Mouse (Mus musculus): Measurements from ENCODE around the gene Prkd2. TPM values are rescaled to one million over a fixed set of nuclear protein-coding genes. Genes with fewer than 3 reads are reported as not detected.

Gene Prkd2
- total and polyA plus RNA-seq, 2 experiments from 2014 or later: 4.3 TPM

GRCm38 (mm10) chr7:16838804-16839426 lies 3.8 kb upstream of the Prkd2 start:
- DNase-seq (ENCODE audit: low spot score): no peak
- Histone ChIP-seq H3K4me2 (ENCODE audit: low read depth, low read length) (no peak overlapping the region), H3K36me3 (ENCODE audit: insufficient read depth, low read length) (peaks cover 51% of the 10 kb centered on the region), H3K9ac (replicated peaks; ENCODE audit: low read length) (no peak overlapping the region), H3K4me1 (ENCODE audit: insufficient read depth, low read length) (peaks cover 9% of the 10 kb centered on the region; the same call in 1 of the 2 replicates), H3K4me3 (ENCODE audit: low read length) (no peak overlapping the region), H3K27me3 (ENCODE audit: insufficient read depth, low read length) (no peaks in the 10 kb centered on the region), H3K9me3 (ENCODE audit: low read length) (no peaks in the 10 kb centered on the region), H3K27ac (no peak overlapping the region)
- TF ChIP-seq CTCF (IDR thresholded peaks at IDR 0.05; ENCODE audit: low read depth): no peak
- ATAC-seq: no peak
- WGBS: 92% methylated on average over 6 of the region's 6 CpGs

GRCm38 (mm10) chr7:16839427-16840108 lies 3.1 kb upstream of the Prkd2 start:
- no peak for ATAC-seq
- DNase-seq (ENCODE audit: low spot score): no peak
- peaks cover 11% of the 10 kb centered on the region; the same call in 1 of the 2 replicates for H3K4me1 ChIP-seq (ENCODE audit: insufficient read depth, low read length)
- H3K27ac ChIP-seq: no peak overlapping the region
- H3K4me2 ChIP-seq (ENCODE audit: low read depth, low read length): no peak overlapping the region
- 92% methylated on average over 12 of the region's 12 CpGs for WGBS
- no peaks in the 10 kb centered on the region for H3K9me3 ChIP-seq (ENCODE audit: low read length)
- H3K9ac ChIP-seq (replicated peaks; ENCODE audit: low read length): no peak overlapping the region
- peaks cover 44% of the 10 kb centered on the region for H3K36me3 ChIP-seq (ENCODE audit: insufficient read depth, low read length)
- no peak for TF ChIP-seq CTCF (IDR thresholded peaks at IDR 0.05; ENCODE audit: low read depth)
- H3K27me3 ChIP-seq (ENCODE audit: insufficient read depth, low read length): no peaks in the 10 kb centered on the region
- no peak overlapping the region for H3K4me3 ChIP-seq (ENCODE audit: low read length)

GRCm38 (mm10) chr7:16840109-16840491 lies 2.6 kb upstream of the Prkd2 start:
- Histone ChIP-seq H3K27ac (no peak overlapping the region), H3K9me3 (ENCODE audit: low read length) (no peaks in the 10 kb centered on the region), H3K4me3 (ENCODE audit: low read length) (no peak overlapping the region), H3K4me2 (ENCODE audit: low read depth, low read length) (no peak overlapping the region), H3K9ac (replicated peaks; ENCODE audit: low read length) (no peak overlapping the region), H3K36me3 (ENCODE audit: insufficient read depth, low read length) (peaks cover 39% of the 10 kb centered on the region), H3K27me3 (ENCODE audit: insufficient read depth, low read length) (no peaks in the 10 kb centered on the region), H3K4me1 (ENCODE audit: insufficient read depth, low read length) (peaks cover 11% of the 10 kb centered on the region; the same call in 1 of the 2 replicates)
- TF ChIP-seq CTCF (IDR thresholded peaks at IDR 0.05; ENCODE audit: low read depth): no peak
- WGBS: 91% methylated on average over 2 of the region's 2 CpGs
- ATAC-seq (no peak), DNase-seq (ENCODE audit: low spot score) (no peak)

- Histone ChIP-seq H3K9me3 (ENCODE audit: low read length) (no peaks in the 10 kb centered on the region), H3K9ac (replicated peaks; ENCODE audit: low read length) (no peak overlapping the region), H3K27me3 (ENCODE audit: insufficient read depth, low read length) (no peaks in the 10 kb centered on the region), H3K4me2 (ENCODE audit: low read depth, low read length) (no peak overlapping the region), H3K36me3 (ENCODE audit: insufficient read depth, low read length) (peaks cover 37% of the 10 kb centered on the region), H3K27ac (peak overlapping the region; percentile 45; the same call in 1 of the 2 replicates), H3K4me3 (ENCODE audit: low read length) (no peak overlapping the region), H3K4me1 (ENCODE audit: insufficient read depth, low read length) (peaks cover 11% of the 10 kb centered on the region; the same call in 1 of the 2 replicates)
- ATAC-seq (no peak), DNase-seq (ENCODE audit: low spot score) (no peak)
- WGBS: 69% methylated on average over 4 of the region's 4 CpGs
- TF ChIP-seq CTCF (IDR thresholded peaks at IDR 0.05; ENCODE audit: low read depth): no peak
These were observed 1.6 kb upstream of the Prkd2 start for GRCm38 (mm10) chr7:16841078-16841477.

GRCm38 (mm10) chr7:16841561-16842560 lies 841 bp upstream of the Prkd2 start:
- DNase-seq (ENCODE audit: low spot score): no peak
- H3K27me3 ChIP-seq (ENCODE audit: insufficient read depth, low read length): no peaks in the 10 kb centered on the region
- peaks cover 11% of the 10 kb centered on the region; the same call in 1 of the 2 replicates for H3K4me1 ChIP-seq (ENCODE audit: insufficient read depth, low read length)
- ATAC-seq: no peak
- H3K9me3 ChIP-seq (ENCODE audit: low read length): no peaks in the 10 kb centered on the region
- peak overlapping the region; percentile 58; the same call in 1 of the 2 replicates for H3K27ac ChIP-seq
- peak overlapping the region; percentile 96 for H3K4me2 ChIP-seq (ENCODE audit: low read depth, low read length)
- 43% methylated on average over 11 of the region's 11 CpGs for WGBS
- H3K36me3 ChIP-seq (ENCODE audit: insufficient read depth, low read length): peaks cover 37% of the 10 kb centered on the region
- no peak overlapping the region for H3K4me3 ChIP-seq (ENCODE audit: low read length)
- TF ChIP-seq CTCF (IDR thresholded peaks at IDR 0.05; ENCODE audit: low read depth): no peak
- H3K9ac ChIP-seq (replicated peaks; ENCODE audit: low read length): peak overlapping the region; percentile 53; the same call in 1 of the 2 replicates

GRCm38 (mm10) chr7:16843441-16844171 lies 904 bp downstream of the Prkd2 start:
- H3K9me3 ChIP-seq (ENCODE audit: low read length): no peaks in the 10 kb centered on the region
- H3K4me2 ChIP-seq (ENCODE audit: low read depth, low read length): peak overlapping the region; percentile 96
- peaks cover 11% of the 10 kb centered on the region; the same call in 1 of the 2 replicates for H3K4me1 ChIP-seq (ENCODE audit: insufficient read depth, low read length)
- DNase-seq (ENCODE audit: low spot score): no peak
- H3K27ac ChIP-seq: peak overlapping the region; percentile 58; the same call in 1 of the 2 replicates
- H3K27me3 ChIP-seq (ENCODE audit: insufficient read depth, low read length): no peaks in the 10 kb centered on the region
- TF ChIP-seq CTCF (IDR thresholded peaks at IDR 0.05; ENCODE audit: low read depth): no peak
- H3K4me3 ChIP-seq (ENCODE audit: low read length): peak overlapping the region; percentile 59
- peak overlapping the region; percentile 53 for H3K9ac ChIP-seq (replicated peaks; ENCODE audit: low read length)
- peaks cover 20% of the 10 kb centered on the region for H3K36me3 ChIP-seq (ENCODE audit: insufficient read depth, low read length)
- ATAC-seq: no peak
- WGBS: 2% methylated on average over 33 of the region's 33 CpGs
